Mouse (Mus musculus) lung, adult 2 months (tissue): Measurements from ENCODE around the gene Gm30083. TPM values are rescaled to one million over a fixed set of nuclear protein-coding genes. Genes with fewer than 3 reads are reported as not detected.

ENCODE experiments used
- DNase-seq: peaks from one replicate; pipeline ENCODE4 v3.0.0; 2022
- H3K4me1 ChIP-seq: fragments of 200-500 bp; 2 replicates; pipeline ENCODE4 v1.6.1; 2011; ENCODE audit warnings: low read length; ENCODE audit not compliant: control insufficient read depth, insufficient read depth
- H3K4me3 ChIP-seq: fragments of 200-500 bp; replicated peaks from 2 replicates; pipeline ENCODE3; 2011; ENCODE audit warnings: low read depth, mild to moderate bottlenecking, control low read depth, low read length; ENCODE audit errors: extremely low read depth
- CTCF ChIP-seq: fragments of 200-500 bp; IDR thresholded peaks from 2 replicates; pipeline ENCODE4 v1.5.1; 2011; ENCODE audit warnings: mild to moderate bottlenecking, low read length, control low read depth; ENCODE audit not compliant: insufficient read depth
- POLR2A ChIP-seq: fragments of 200-500 bp; IDR thresholded peaks from 2 replicates; pipeline ENCODE4 v1.6.1; 2011; ENCODE audit warnings: low read depth, mild to moderate bottlenecking, control low read depth, low read length, borderline replicate concordance; ENCODE audit errors: extremely low read depth
- WGBS: fragments of 180-500 bp; shearing (Covaris S2); methylation state at CpG from one replicate; pipeline ENCODE4 v1.1.7; 2018; 5-methylcytosine and 5-hydroxymethylcytosine counted together
- polyA plus RNA-seq: library from polyadenylated mRNA; depleted of rRNA; stranded (reverse); fragments of >200 nt; gene quantifications from 2 replicates; pipeline ENCODE4 v1.2.3, GENCODE M21; 2012

Gene Gm30083
- polyA plus RNA-seq, 1 experiment: not detected

GRCm38 (mm10) chr14:34002358-34002757, 12.6 kb downstream of the Gm30083 start:
- WGBS: 84% methylated on average over 5 of the region's 5 CpGs
- no peak for DNase-seq
- Histone ChIP-seq H3K4me1 (no peaks in the 10 kb centered on the region), H3K4me3 (no peak overlapping the region)
- TF ChIP-seq POLR2A: no peak
- no peak for TF ChIP-seq CTCF

DNA sequence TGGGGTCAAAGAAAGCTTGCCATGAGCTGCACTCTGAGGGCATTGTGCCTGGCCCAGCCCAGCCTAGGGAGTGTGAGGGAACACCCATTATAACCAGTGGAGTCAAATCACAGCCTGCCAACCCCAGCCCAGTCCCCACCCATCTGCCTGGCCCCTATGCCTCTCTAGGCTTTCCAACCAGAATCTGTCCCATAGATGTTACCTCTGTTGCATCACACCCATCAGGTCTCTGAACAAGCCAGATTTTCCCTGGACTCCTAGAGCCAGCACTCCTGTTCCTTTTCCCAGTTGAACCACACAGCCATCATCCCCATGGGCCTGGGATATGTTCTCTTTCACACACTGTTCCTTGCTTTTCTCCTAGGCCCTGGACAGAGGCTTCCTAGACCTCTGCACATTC, 13.5 kb downstream of the Gm30083 start:
- no peak overlapping the region for H3K4me3 ChIP-seq
- H3K4me1 ChIP-seq: no peaks in the 10 kb centered on the region
- no peak for DNase-seq
- TF ChIP-seq CTCF: no peak
- TF ChIP-seq POLR2A: no peak

- no peak for TF ChIP-seq CTCF
- no peak for TF ChIP-seq POLR2A
- Histone ChIP-seq H3K4me3 (no peak overlapping the region), H3K4me1 (no peaks in the 10 kb centered on the region)
- no peak for DNase-seq
Observed at GRCm38 (mm10) chr14:34000076-34000475, 14.9 kb downstream of the Gm30083 start.

DNA sequence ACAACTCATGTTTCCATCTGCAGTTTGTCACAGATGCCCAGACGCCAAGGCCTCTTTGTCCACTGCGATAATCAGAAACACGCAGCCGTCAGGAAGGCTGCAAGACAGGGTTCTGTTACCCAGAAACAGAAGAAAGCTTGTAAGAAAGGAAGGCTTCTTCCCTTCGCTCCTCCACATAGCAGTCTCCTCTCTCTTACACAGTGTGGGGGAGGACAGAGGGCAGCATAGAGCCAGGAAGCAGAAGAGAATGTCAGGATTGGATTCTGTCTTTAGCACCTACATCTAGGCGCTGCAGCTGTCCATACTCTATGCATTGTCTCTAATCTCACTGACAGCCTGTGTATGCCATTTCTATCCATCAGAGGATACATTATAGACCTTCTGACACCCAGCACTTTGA, 17.6 kb downstream of the Gm30083 start:
- 47% methylated on average over 6 of the region's 6 CpGs for WGBS
- DNase-seq: no peak
- H3K4me1 ChIP-seq: no peaks in the 10 kb centered on the region
- H3K4me3 ChIP-seq: no peak overlapping the region
- no peak for TF ChIP-seq POLR2A

- no peak for TF ChIP-seq CTCF
- no peak for TF ChIP-seq POLR2A
- 85% methylated on average over 6 of the region's 6 CpGs for WGBS
- no peak for DNase-seq
Observed at GRCm38 (mm10) chr14:33993521-33994289, 21.3 kb downstream of the Gm30083 start.

DNA sequence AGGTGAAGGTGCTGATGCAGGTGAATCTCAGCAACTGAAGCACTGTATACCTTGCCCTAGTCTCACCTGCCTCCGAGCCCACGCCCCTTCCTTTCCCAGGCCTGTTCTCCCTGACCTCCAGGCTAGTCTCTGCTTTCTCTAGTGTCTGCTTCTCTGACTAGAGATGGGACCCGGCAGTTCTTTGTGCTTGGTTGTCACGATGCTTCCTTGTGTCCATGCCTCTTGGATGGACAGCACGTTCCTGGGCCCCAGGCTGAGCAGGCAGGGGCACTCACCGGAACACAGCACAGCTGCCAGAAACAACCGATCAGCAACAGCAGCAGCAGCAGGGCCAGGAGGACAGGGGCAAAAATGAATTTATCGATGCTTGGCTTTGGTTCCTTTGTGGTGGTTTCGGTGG, 21.9 kb downstream of the Gm30083 start:
- H3K4me3 ChIP-seq: no peak overlapping the region
- no peaks in the 10 kb centered on the region for H3K4me1 ChIP-seq
- TF ChIP-seq CTCF (no peak), POLR2A (no peak)
- DNase-seq: no peak
- 88% methylated on average over 9 of the region's 9 CpGs for WGBS

More at GRCm38 (mm10) chr14:33993521-33994289, 21.3 kb downstream of the Gm30083 start:
- H3K4me1 ChIP-seq: no peaks in the 10 kb centered on the region
- no peak overlapping the region for H3K4me3 ChIP-seq

DNA sequence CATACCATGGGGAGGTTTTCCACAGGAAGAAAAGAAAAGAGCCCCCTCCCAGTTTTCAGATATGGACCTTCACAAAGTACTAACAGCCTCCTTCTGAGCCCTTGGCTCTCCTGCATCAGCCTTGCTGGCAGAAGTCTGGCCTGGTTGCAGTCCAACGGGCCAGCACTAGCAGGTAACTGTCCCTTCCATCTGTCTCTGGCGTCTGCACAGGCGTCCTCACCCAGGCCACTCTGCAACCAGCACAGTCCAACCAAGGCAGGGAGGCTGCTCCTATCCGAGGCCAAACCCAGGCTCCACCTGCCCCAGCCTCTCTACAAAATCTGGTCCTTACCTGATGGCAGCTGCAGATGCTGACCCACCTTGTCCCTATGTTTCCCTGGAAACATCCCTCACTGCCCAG, 23.0 kb downstream of the Gm30083 start:
- WGBS: 71% methylated on average over 4 of the region's 4 CpGs
- no peak for DNase-seq
- H3K4me3 ChIP-seq: no peak overlapping the region
- no peaks in the 10 kb centered on the region for H3K4me1 ChIP-seq
- no peak for TF ChIP-seq POLR2A
- no peak for TF ChIP-seq CTCF

GRCm38 (mm10) chr14:33989201-33989600, 25.8 kb downstream of the Gm30083 start:
- Histone ChIP-seq H3K4me1 (no peaks in the 10 kb centered on the region), H3K4me3 (no peak overlapping the region)
- WGBS: 42% methylated on average over 3 of the region's 3 CpGs
- DNase-seq: no peak
- TF ChIP-seq POLR2A: no peak
- TF ChIP-seq CTCF: no peak

GRCm38 (mm10) chr14:33978604-33979059, 36.4 kb downstream of the Gm30083 start, which contains the start of gene Zfp488:
TSS of gene Zfp488 (minus strand) at chr14:33978764.
- 2% methylated on average over 25 of the region's 25 CpGs for WGBS
- TF ChIP-seq POLR2A (no peak), CTCF (no peak)
- H3K4me1 ChIP-seq: no peaks in the 10 kb centered on the region; the same call in 1 of the 2 replicates
- DNase-seq: no peak
- H3K4me3 ChIP-seq: no peak within 1 kb of the TSS

- WGBS: 44% methylated on average over 7 of the region's 7 CpGs
Observed at GRCm38 (mm10) chr14:33977748-33978147, 37.2 kb downstream of the Gm30083 start.

More at GRCm38 (mm10) chr14:33977748-33978147, 37.2 kb downstream of the Gm30083 start:
- Histone ChIP-seq H3K4me3 (no peak overlapping the region), H3K4me1 (no peaks in the 10 kb centered on the region; the same call in 1 of the 2 replicates)
- DNase-seq: no peak
- no peak for TF ChIP-seq POLR2A
- no peak for TF ChIP-seq CTCF
